9 mouse cellular contexts compared by ENCODE assay signal in genomic region chr11:61349337-61349736, GRCm38 (mm10). TPM values are rescaled to one million over a fixed set of nuclear protein-coding genes. Genes with fewer than 3 reads are reported as not detected.
DNase-seq lines count a peak whose midpoint lies in the region; ATAC-seq and TF ChIP-seq lines count a peak whose summit lies in the region.
"Had no signal": no experiment of that assay in that cellular context is flagged by ENCODE, and none has a peak within 500 bp of the region (broad histone marks: within the 10 kb centered on the region; RNA-seq: fewer than 3 reads in every experiment).

No protein-coding gene starts in this region.

- no peaks in the 10 kb centered on the region for H3K36me3 ChIP-seq in lung, postnatal 0 days (ENCODE audit: insufficient read depth, low read length)
- H3K36me3 ChIP-seq: hindbrain, embryonic 15.5 days had no signal

- H3K9ac ChIP-seq in lung, postnatal 0 days (replicated peaks; ENCODE audit: low read depth), result no peak overlapping the region
- H3K9ac ChIP-seq: hindbrain, embryonic 15.5 days had no signal

- WGBS in large intestine, adult 2 months, result 2% methylated on average over 8 of the region's 8 CpGs
- 6% methylated on average over 8 of the region's 8 CpGs for WGBS in lung, postnatal 0 days

- no peaks in the 10 kb centered on the region for H3K9me3 ChIP-seq in lung, postnatal 0 days (ENCODE audit: low read length)
- H3K9me3 ChIP-seq: hindbrain, embryonic 15.5 days had no signal

- H3K4me2 ChIP-seq in lung, postnatal 0 days (replicated peaks; ENCODE audit: low read depth, low read length), result no peak overlapping the region
- H3K4me2 ChIP-seq: hindbrain, embryonic 15.5 days had no signal

- peak; percentile 96 for TF ChIP-seq CTCF in lung, postnatal 0 days (IDR thresholded peaks at IDR 0.05)

- peak; percentile 83 for ATAC-seq in lung, postnatal 0 days

- no peaks in the 10 kb centered on the region for H3K27me3 ChIP-seq in lung, postnatal 0 days (replicated peaks; ENCODE audit: insufficient read depth, low read length)
- H3K27me3 ChIP-seq: hindbrain, embryonic 15.5 days had no signal

- H3K27ac ChIP-seq in lung, postnatal 0 days (ENCODE audit: low read length), result no peak overlapping the region
- H3K27ac ChIP-seq: hindbrain, embryonic 15.5 days had no signal

- no peak for TF ChIP-seq EP300 in lung, postnatal 0 days (IDR thresholded peaks at IDR 0.05)

- DNase-seq in B cell, adult 2 months, result peak; percentile 75 to 78
- peak; percentile 49 for DNase-seq in MEL-GATA-1-ER (ENCODE audit: extremely low read depth, low read depth)
- peak; percentile 83 for DNase-seq in cerebellum, adult 9-11 months
- DNase-seq in heart, adult 9 months (ENCODE audit: low spot score in 2 of 2), result peak; percentile 35 to 57
- DNase-seq in large intestine, adult 2 months (ENCODE audit: low read depth, low spot score), result peak; percentile 87
- DNase-seq in lung, postnatal 0 days (ENCODE audit: low spot score), result peak; percentile 86
- peak; percentile 19 for DNase-seq in right cerebral cortex, postnatal 4 days
- DNase-seq in urinary bladder, postnatal 4 days (ENCODE audit: low spot score in 2 of 2), result peak; percentile 52 to 72

- H3K4me3 ChIP-seq in lung, postnatal 0 days (ENCODE audit: low read depth, low read length), result no peak overlapping the region
- H3K4me3 ChIP-seq: hindbrain, embryonic 15.5 days had no signal

- no peaks in the 10 kb centered on the region for H3K4me1 ChIP-seq in lung, postnatal 0 days (ENCODE audit: insufficient read depth, low read depth, low read length)
- H3K4me1 ChIP-seq: hindbrain, embryonic 15.5 days had no signal

RNA-seq across cellular contexts. Expression of gene Slc47a2, which starts 6.7 kb away (rescaled TPM):
- polyA plus RNA-seq in large intestine, adult 2 months (2012; rRNA removed), result not detected in 2 replicates
- 0.19 and 0.20 TPM in 2 replicates for polyA plus RNA-seq in lung, postnatal 0 days (2015; fragmentation: Nextera tagmentation; extraction: Ambion mirVana)
- polyA plus RNA-seq: hindbrain, embryonic 15.5 days had no signal

RNA-seq across cellular contexts. Expression of gene Slc47a1, which starts 28.8 kb away (rescaled TPM):
- 4.2 and 17.0 TPM in 2 replicates for polyA plus RNA-seq in large intestine, adult 2 months (2012; rRNA removed)
- polyA plus RNA-seq in lung, postnatal 0 days (2015; fragmentation: Nextera tagmentation; extraction: Ambion mirVana), result 2.9 and 3.0 TPM in 2 replicates

Comparison
In these comparisons a context has a peak if more than half of its experiments do, and no peak if none do; other contexts are left out.
1. DNase-seq: peak in every context shown above with its lines; median percentile 87 in large intestine, adult 2 months; 86 in lung, postnatal 0 days; 83 in cerebellum, adult 9-11 months; 76 in B cell, adult 2 months; 62 in urinary bladder, postnatal 4 days; 49 in MEL-GATA-1-ER; 46 in heart, adult 9 months; 19 in right cerebral cortex, postnatal 4 days.